Mouse (Mus musculus): ENCODE results near the gene Zfp1. TPM values are rescaled to one million over a fixed set of nuclear protein-coding genes. Genes with fewer than 3 reads are reported as not detected.

The Zfp1 gene
- polyA plus RNA-seq, 1 experiment from 2014 or later, result 16.0 TPM

DNA sequence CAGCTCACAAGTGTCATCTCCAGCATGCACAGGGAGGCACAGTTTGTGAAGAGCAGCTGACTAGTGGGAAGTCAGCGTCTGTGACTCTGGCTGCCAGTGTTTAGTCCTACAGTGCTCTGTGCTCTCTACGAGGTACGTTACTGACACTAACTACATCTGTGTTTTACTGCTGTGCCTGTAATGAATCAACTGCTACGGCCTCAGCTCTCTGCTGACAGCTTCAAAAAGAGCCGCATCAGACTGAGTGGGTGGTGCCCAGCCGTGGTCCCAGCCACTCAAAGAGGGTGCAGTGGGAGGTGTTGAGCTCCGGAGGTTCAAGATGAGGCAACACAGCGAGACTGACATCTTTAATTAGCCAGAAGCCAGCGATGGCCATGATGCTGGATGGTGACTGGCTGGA is 68.9 kb downstream of the Zfp1 start:
- Histone ChIP-seq H3K27ac (ENCODE audit: low read length) (no peak overlapping the region), H3K9ac (ENCODE audit: low read depth, low read length) (no peak overlapping the region), H3K36me3 (ENCODE audit: control insufficient read depth, insufficient read depth, low read length) (peaks cover 35% of the 10 kb centered on the region), H3K9me3 (ENCODE audit: control insufficient read depth, low read length) (no peaks in the 10 kb centered on the region), H3K4me1 (ENCODE audit: control insufficient read depth, insufficient read depth, low read length) (peaks cover 21% of the 10 kb centered on the region), H3K4me2 (ENCODE audit: low read depth, low read length) (no peak overlapping the region), H3K4me3 (ENCODE audit: low read length) (no peak overlapping the region), H3K27me3 (replicated peaks; ENCODE audit: control insufficient read depth, insufficient read depth, low read length) (no peaks in the 10 kb centered on the region)
- no peak for ATAC-seq
- WGBS, result 64% methylated on average over 9 of the region's 9 CpGs

DNA sequence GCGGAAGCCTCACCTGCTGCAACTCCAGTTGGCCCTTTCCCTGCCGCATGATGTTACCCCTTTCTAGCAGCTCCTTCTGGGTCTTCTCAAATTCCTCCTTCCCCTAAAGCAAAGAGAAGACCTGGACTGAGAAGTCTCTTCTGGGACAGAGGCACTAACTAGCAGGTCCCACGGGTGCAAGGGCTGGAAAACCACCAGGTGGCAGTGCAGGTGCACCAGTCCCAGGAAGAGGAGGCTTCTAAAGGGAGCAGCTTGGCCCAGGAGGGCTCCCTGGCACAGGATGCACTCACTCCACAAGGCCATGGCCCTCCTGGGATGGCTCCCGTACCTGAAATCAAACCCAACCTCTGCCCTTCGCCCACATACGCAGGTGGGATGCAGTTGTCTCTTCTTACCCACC is 69.4 kb downstream of the Zfp1 start:
- 76% methylated on average over 6 of the region's 6 CpGs for WGBS
- ATAC-seq, result no peak
- H3K36me3 ChIP-seq (ENCODE audit: control insufficient read depth, insufficient read depth, low read length), result peaks cover 35% of the 10 kb centered on the region

GRCm38 (mm10) chr8:111713291-111713690 is 70.1 kb downstream of the Zfp1 start:
- Histone ChIP-seq H3K4me1 (ENCODE audit: control insufficient read depth, insufficient read depth, low read length) (peaks cover 33% of the 10 kb centered on the region), H3K27ac (ENCODE audit: low read length) (no peak overlapping the region), H3K27me3 (replicated peaks; ENCODE audit: control insufficient read depth, insufficient read depth, low read length) (no peaks in the 10 kb centered on the region), H3K4me2 (ENCODE audit: low read depth, low read length) (no peak overlapping the region), H3K4me3 (ENCODE audit: low read length) (no peak overlapping the region), H3K36me3 (ENCODE audit: control insufficient read depth, insufficient read depth, low read length) (peaks cover 35% of the 10 kb centered on the region), H3K9me3 (ENCODE audit: control insufficient read depth, low read length) (no peaks in the 10 kb centered on the region), H3K9ac (ENCODE audit: low read depth, low read length) (no peak overlapping the region)
- WGBS, result 89% methylated on average over 11 of the region's 11 CpGs
- no peak for ATAC-seq

More for the DNA sequence above, 69.4 kb downstream of the Zfp1 start:
- no peaks in the 10 kb centered on the region for H3K9me3 ChIP-seq (ENCODE audit: control insufficient read depth, low read length)
- no peak overlapping the region for H3K9ac ChIP-seq (ENCODE audit: low read depth, low read length)
- H3K4me1 ChIP-seq (ENCODE audit: control insufficient read depth, insufficient read depth, low read length), result peaks cover 26% of the 10 kb centered on the region
- no peak overlapping the region for H3K4me3 ChIP-seq (ENCODE audit: low read length)
- no peak overlapping the region for H3K4me2 ChIP-seq (ENCODE audit: low read depth, low read length)
- H3K27ac ChIP-seq (ENCODE audit: low read length), result no peak overlapping the region
- no peaks in the 10 kb centered on the region for H3K27me3 ChIP-seq (replicated peaks; ENCODE audit: control insufficient read depth, insufficient read depth, low read length)

- Histone ChIP-seq H3K4me3 (ENCODE audit: low read length) (no peak overlapping the region), H3K4me2 (ENCODE audit: low read depth, low read length) (no peak overlapping the region), H3K4me1 (ENCODE audit: control insufficient read depth, insufficient read depth, low read length) (peaks cover 34% of the 10 kb centered on the region), H3K9ac (ENCODE audit: low read depth, low read length) (no peak overlapping the region), H3K27me3 (replicated peaks; ENCODE audit: control insufficient read depth, insufficient read depth, low read length) (no peaks in the 10 kb centered on the region), H3K36me3 (ENCODE audit: control insufficient read depth, insufficient read depth, low read length) (peaks cover 35% of the 10 kb centered on the region), H3K27ac (ENCODE audit: low read length) (no peak overlapping the region), H3K9me3 (ENCODE audit: control insufficient read depth, low read length) (no peaks in the 10 kb centered on the region)
- 92% methylated on average over 25 of the region's 25 CpGs for WGBS
- no peak for ATAC-seq
These were observed 70.6 kb downstream of the Zfp1 start for GRCm38 (mm10) chr8:111713817-111714216.

- no peaks in the 10 kb centered on the region for H3K27me3 ChIP-seq (replicated peaks; ENCODE audit: control insufficient read depth, insufficient read depth, low read length)
- no peak overlapping the region for H3K4me2 ChIP-seq (ENCODE audit: low read depth, low read length)
- H3K36me3 ChIP-seq (ENCODE audit: control insufficient read depth, insufficient read depth, low read length), result peaks cover 35% of the 10 kb centered on the region
- WGBS, result 93% methylated on average over 12 of the region's 12 CpGs
- peaks cover 32% of the 10 kb centered on the region for H3K4me1 ChIP-seq (ENCODE audit: control insufficient read depth, insufficient read depth, low read length)
- ATAC-seq, result no peak
- H3K9ac ChIP-seq (ENCODE audit: low read depth, low read length), result no peak overlapping the region
- H3K27ac ChIP-seq (ENCODE audit: low read length), result no peak overlapping the region
- no peak overlapping the region for H3K4me3 ChIP-seq (ENCODE audit: low read length)
- H3K9me3 ChIP-seq (ENCODE audit: control insufficient read depth, low read length), result no peaks in the 10 kb centered on the region
These were observed 71.1 kb downstream of the Zfp1 start for GRCm38 (mm10) chr8:111714295-111714694.

GRCm38 (mm10) chr8:111715514-111715913 is 72.3 kb downstream of the Zfp1 start:
- no peak overlapping the region for H3K27ac ChIP-seq (ENCODE audit: low read length)
- H3K4me3 ChIP-seq (ENCODE audit: low read length), result no peak overlapping the region
- 88% methylated on average over 13 of the region's 13 CpGs for WGBS
- no peaks in the 10 kb centered on the region for H3K27me3 ChIP-seq (replicated peaks; ENCODE audit: control insufficient read depth, insufficient read depth, low read length)
- peaks cover 35% of the 10 kb centered on the region for H3K36me3 ChIP-seq (ENCODE audit: control insufficient read depth, insufficient read depth, low read length)
- peaks cover 40% of the 10 kb centered on the region for H3K4me1 ChIP-seq (ENCODE audit: control insufficient read depth, insufficient read depth, low read length)
- H3K9me3 ChIP-seq (ENCODE audit: control insufficient read depth, low read length), result no peaks in the 10 kb centered on the region
- H3K9ac ChIP-seq (ENCODE audit: low read depth, low read length), result no peak overlapping the region
- no peak overlapping the region for H3K4me2 ChIP-seq (ENCODE audit: low read depth, low read length)
- ATAC-seq, result no peak

GRCm38 (mm10) chr8:111716603-111717487 is 73.6 kb downstream of the Zfp1 start:
- Histone ChIP-seq H3K27ac (ENCODE audit: low read length) (peak overlapping the region; percentile 80), H3K36me3 (ENCODE audit: control insufficient read depth, insufficient read depth, low read length) (peaks cover 31% of the 10 kb centered on the region), H3K27me3 (replicated peaks; ENCODE audit: control insufficient read depth, insufficient read depth, low read length) (no peaks in the 10 kb centered on the region), H3K9ac (ENCODE audit: low read depth, low read length) (peak overlapping the region; percentile 38), H3K4me2 (ENCODE audit: low read depth, low read length) (0 out of 2 replicates have a peak overlapping the region, but pooled peaks have one; percentile 15), H3K4me3 (ENCODE audit: low read length) (no peak overlapping the region), H3K4me1 (ENCODE audit: control insufficient read depth, insufficient read depth, low read length) (peaks cover 42% of the 10 kb centered on the region), H3K9me3 (ENCODE audit: control insufficient read depth, low read length) (no peaks in the 10 kb centered on the region)
- WGBS, result 49% methylated on average over 10 of the region's 10 CpGs
- peak; percentile 60 for ATAC-seq

- H3K36me3 ChIP-seq (ENCODE audit: control insufficient read depth, insufficient read depth, low read length), result peaks cover 26% of the 10 kb centered on the region
- H3K27ac ChIP-seq (ENCODE audit: low read length), result peak overlapping the region; percentile 80
- H3K9me3 ChIP-seq (ENCODE audit: control insufficient read depth, low read length), result no peaks in the 10 kb centered on the region
- 76% methylated on average over 4 of the region's 4 CpGs for WGBS
- no peak for ATAC-seq
- no peaks in the 10 kb centered on the region for H3K27me3 ChIP-seq (replicated peaks; ENCODE audit: control insufficient read depth, insufficient read depth, low read length)
- H3K4me2 ChIP-seq (ENCODE audit: low read depth, low read length), result no peak overlapping the region
- H3K9ac ChIP-seq (ENCODE audit: low read depth, low read length), result peak overlapping the region; percentile 38
- peaks cover 42% of the 10 kb centered on the region for H3K4me1 ChIP-seq (ENCODE audit: control insufficient read depth, insufficient read depth, low read length)
- H3K4me3 ChIP-seq (ENCODE audit: low read length), result no peak overlapping the region
These were observed 74.2 kb downstream of the Zfp1 start for GRCm38 (mm10) chr8:111717488-111717792.

GRCm38 (mm10) chr8:111717866-111718265 is 74.7 kb downstream of the Zfp1 start:
- Histone ChIP-seq H3K27me3 (replicated peaks; ENCODE audit: control insufficient read depth, insufficient read depth, low read length) (no peaks in the 10 kb centered on the region), H3K27ac (ENCODE audit: low read length) (peak overlapping the region; percentile 80), H3K4me3 (ENCODE audit: low read length) (no peak overlapping the region), H3K4me2 (ENCODE audit: low read depth, low read length) (no peak overlapping the region), H3K9me3 (ENCODE audit: control insufficient read depth, low read length) (no peaks in the 10 kb centered on the region), H3K36me3 (ENCODE audit: control insufficient read depth, insufficient read depth, low read length) (peaks cover 26% of the 10 kb centered on the region), H3K4me1 (ENCODE audit: control insufficient read depth, insufficient read depth, low read length) (peaks cover 42% of the 10 kb centered on the region), H3K9ac (ENCODE audit: low read depth, low read length) (peak overlapping the region; percentile 38)
- 42% methylated on average over 6 of the region's 6 CpGs for WGBS
- ATAC-seq, result peak; percentile 49

All from intestine, embryonic 16.5 days (tissue).